Mouse (Mus musculus): ENCODE measurements around the gene Kcnk10. TPM values are rescaled to one million over a fixed set of nuclear protein-coding genes. Genes with fewer than 3 reads are reported as not detected.

Gene Kcnk10
- polyA plus RNA-seq, 1 experiment from 2014 or later = not detected

DNA sequence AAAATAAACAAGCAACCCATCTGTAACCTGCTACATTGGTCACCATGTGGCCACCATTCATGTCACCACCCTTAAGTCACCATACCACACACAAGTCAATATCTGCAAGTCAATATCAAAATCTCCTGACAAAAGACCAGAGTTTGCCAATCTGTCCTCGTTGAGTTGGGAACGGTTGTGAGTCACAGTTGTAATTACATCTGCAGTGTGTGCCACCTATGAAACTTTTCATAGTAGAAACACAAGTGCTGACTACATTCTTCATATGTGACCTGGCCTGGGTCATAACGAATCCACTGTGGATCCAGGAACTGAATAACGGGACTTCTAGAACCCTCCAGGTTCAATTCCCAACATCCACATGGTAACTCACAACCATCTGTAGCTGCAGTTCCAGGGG, 14.8 kb downstream of the Kcnk10 start:
- 85% methylated on average over 4 of the region's 4 CpGs for WGBS
- H3K27me3 ChIP-seq (ENCODE audit: control insufficient read depth, insufficient read depth, low read length) = no peaks in the 10 kb centered on the region

DNA sequence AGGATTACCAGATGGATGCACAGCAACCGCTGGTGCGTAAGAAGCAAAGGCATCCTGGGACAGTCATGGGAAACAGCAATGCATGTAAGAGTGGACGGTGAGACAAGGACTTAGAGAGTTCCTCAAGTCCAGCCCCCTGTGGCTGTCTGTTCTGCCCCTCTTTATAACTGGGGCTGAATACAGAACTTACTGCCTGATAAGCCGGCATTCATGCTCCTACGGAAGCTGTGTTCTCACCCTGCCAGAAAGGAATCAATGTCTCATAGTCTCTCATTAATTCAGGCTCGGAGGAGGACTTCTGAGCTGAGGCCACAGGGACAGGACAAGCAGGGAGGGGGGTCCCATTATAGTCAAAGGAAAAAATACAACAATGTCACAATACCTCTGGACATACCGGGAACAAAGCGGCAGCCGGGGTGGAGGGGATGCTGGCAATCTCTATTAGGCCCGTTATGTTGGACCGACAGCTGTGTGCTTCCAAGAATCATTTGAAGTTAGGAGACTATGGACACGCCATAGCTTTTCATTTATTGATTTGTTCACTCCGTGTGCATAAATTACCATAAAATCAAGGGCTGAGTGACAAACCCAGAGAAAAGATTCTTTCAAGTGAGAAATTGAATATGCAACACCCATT, 15.7 kb downstream of the Kcnk10 start:
- H3K9me3 ChIP-seq (ENCODE audit: control insufficient read depth, low read length) = no peaks in the 10 kb centered on the region
- no peaks in the 10 kb centered on the region for H3K36me3 ChIP-seq (ENCODE audit: control insufficient read depth, insufficient read depth, low read length)
- 87% methylated on average over 13 of the region's 13 CpGs for WGBS
- H3K4me3 ChIP-seq (ENCODE audit: low read depth, low read length) = no peak overlapping the region
- no peak overlapping the region for H3K4me2 ChIP-seq (ENCODE audit: low read depth, severe bottlenecking)
- H3K9ac ChIP-seq (ENCODE audit: low read length) = no peak overlapping the region
- no peaks in the 10 kb centered on the region for H3K4me1 ChIP-seq (ENCODE audit: control insufficient read depth, insufficient read depth, low read length)
- no peak overlapping the region for H3K27ac ChIP-seq (replicated peaks; ENCODE audit: low read depth, low read length)
- ATAC-seq (ENCODE audit: insufficient number of reproducible peaks, low FRiP score, low TSS enrichment, low read depth) (no peak), DNase-seq (ENCODE audit: low spot score) (no peak)
- H3K27me3 ChIP-seq (ENCODE audit: control insufficient read depth, insufficient read depth, low read length) = no peaks in the 10 kb centered on the region

More for the DNA sequence above, 14.8 kb downstream of the Kcnk10 start:
- ATAC-seq (ENCODE audit: insufficient number of reproducible peaks, low FRiP score, low TSS enrichment, low read depth) = no peak
- Histone ChIP-seq H3K4me1 (ENCODE audit: control insufficient read depth, insufficient read depth, low read length) (no peaks in the 10 kb centered on the region), H3K36me3 (ENCODE audit: control insufficient read depth, insufficient read depth, low read length) (no peaks in the 10 kb centered on the region), H3K9ac (ENCODE audit: low read length) (no peak overlapping the region), H3K4me2 (ENCODE audit: low read depth, severe bottlenecking) (no peak overlapping the region), H3K9me3 (ENCODE audit: control insufficient read depth, low read length) (no peaks in the 10 kb centered on the region), H3K4me3 (ENCODE audit: low read depth, low read length) (no peak overlapping the region), H3K27ac (replicated peaks; ENCODE audit: low read depth, low read length) (no peak overlapping the region)
- no peak for DNase-seq (ENCODE audit: low spot score)

DNA sequence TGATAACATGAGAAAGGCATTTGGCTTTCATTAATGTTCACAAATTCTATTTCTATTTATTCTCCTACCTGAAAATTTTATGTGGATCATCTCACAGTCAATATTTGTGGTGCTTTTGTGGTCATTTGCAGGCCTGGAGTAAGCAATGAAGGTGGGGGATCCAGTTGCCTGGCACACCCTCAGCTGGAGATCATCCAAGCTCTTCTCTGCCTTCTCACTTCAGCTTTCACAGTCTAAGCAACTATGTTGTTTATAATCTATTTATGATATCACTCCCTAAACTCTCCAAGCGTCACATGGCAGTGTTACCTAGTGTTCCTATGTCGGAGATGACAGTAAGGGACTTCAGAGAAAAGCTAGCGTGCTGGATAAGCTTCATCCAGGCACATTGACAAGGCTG, 18.1 kb downstream of the Kcnk10 start:
- H3K36me3 ChIP-seq (ENCODE audit: control insufficient read depth, insufficient read depth, low read length) = no peaks in the 10 kb centered on the region
- no peak for ATAC-seq (ENCODE audit: insufficient number of reproducible peaks, low FRiP score, low TSS enrichment, low read depth)
- 88% methylated on average over 3 of the region's 3 CpGs for WGBS
- H3K9ac ChIP-seq (ENCODE audit: low read length) = no peak overlapping the region
- DNase-seq (ENCODE audit: low spot score) = no peak
- no peaks in the 10 kb centered on the region for H3K9me3 ChIP-seq (ENCODE audit: control insufficient read depth, low read length)
- no peak overlapping the region for H3K4me3 ChIP-seq (ENCODE audit: low read depth, low read length)
- H3K27me3 ChIP-seq (ENCODE audit: control insufficient read depth, insufficient read depth, low read length) = no peaks in the 10 kb centered on the region
- no peak overlapping the region for H3K27ac ChIP-seq (replicated peaks; ENCODE audit: low read depth, low read length)
- no peaks in the 10 kb centered on the region for H3K4me1 ChIP-seq (ENCODE audit: control insufficient read depth, insufficient read depth, low read length)
- no peak overlapping the region for H3K4me2 ChIP-seq (ENCODE audit: low read depth, severe bottlenecking)

DNA sequence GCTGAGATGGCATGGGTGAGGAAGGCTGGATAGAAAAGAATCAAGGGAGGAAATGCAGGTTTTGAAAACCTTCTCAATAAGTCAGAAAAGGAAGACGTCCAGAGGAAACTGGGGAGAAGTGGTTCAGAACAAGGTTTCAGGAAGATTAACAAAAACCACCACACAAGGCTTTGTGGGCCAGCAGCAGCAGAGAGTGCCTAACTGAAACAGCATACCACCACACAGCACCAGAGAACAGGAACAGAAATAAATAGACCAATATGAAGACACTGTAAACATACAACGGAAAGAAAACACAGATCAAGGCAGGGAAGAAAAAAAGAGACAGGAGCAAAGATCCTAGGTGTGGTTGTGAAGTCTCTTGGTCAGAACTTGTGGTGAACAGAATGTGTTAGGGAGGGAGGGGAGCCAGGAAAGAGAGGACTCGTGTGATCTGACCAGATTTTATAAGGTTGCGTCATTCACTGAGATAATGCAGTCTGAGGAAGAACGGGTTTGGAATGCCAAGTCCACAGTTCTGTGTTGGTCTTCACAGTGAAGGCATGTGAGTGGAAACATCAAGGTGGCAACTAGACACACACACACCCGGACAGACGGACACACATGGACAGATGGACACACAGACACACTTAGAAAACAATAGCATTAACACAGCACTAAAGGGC, 21.0 kb downstream of the Kcnk10 start:
- ATAC-seq (ENCODE audit: insufficient number of reproducible peaks, low FRiP score, low TSS enrichment, low read depth) (no peak), DNase-seq (ENCODE audit: low spot score) (no peak)
- H3K27ac ChIP-seq (replicated peaks; ENCODE audit: low read depth, low read length) = no peak overlapping the region
- no peak overlapping the region for H3K4me2 ChIP-seq (ENCODE audit: low read depth, severe bottlenecking)
- no peaks in the 10 kb centered on the region for H3K9me3 ChIP-seq (ENCODE audit: control insufficient read depth, low read length)
- no peaks in the 10 kb centered on the region for H3K36me3 ChIP-seq (ENCODE audit: control insufficient read depth, insufficient read depth, low read length)
- no peak overlapping the region for H3K9ac ChIP-seq (ENCODE audit: low read length)
- 85% methylated on average over 7 of the region's 7 CpGs for WGBS
- no peak overlapping the region for H3K4me3 ChIP-seq (ENCODE audit: low read depth, low read length)
- H3K27me3 ChIP-seq (ENCODE audit: control insufficient read depth, insufficient read depth, low read length) = no peaks in the 10 kb centered on the region
- H3K4me1 ChIP-seq (ENCODE audit: control insufficient read depth, insufficient read depth, low read length) = no peaks in the 10 kb centered on the region

DNA sequence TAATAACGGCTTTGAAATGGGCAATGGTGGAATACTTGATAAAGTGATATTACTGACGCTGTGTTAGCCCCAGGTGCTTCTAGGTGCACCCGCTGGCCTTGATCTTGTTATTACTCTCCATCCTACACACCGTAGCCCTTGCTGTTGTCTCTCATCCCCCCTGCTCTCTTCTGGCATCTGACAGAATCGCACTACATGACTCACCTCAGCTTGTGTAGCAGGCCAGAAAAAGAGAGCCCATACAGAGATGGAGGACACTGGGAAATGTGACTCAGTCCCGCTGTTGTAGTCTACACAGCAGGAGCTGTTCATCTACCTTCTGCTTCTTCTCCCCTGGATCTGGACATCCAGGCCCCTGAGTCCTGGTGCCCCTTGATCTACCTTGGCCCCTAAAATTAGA, 28.1 kb downstream of the Kcnk10 start:
- Histone ChIP-seq H3K4me3 (ENCODE audit: low read depth, low read length) (no peak overlapping the region), H3K9me3 (ENCODE audit: control insufficient read depth, low read length) (no peaks in the 10 kb centered on the region), H3K9ac (ENCODE audit: low read length) (no peak overlapping the region), H3K36me3 (ENCODE audit: control insufficient read depth, insufficient read depth, low read length) (no peaks in the 10 kb centered on the region), H3K4me1 (ENCODE audit: control insufficient read depth, insufficient read depth, low read length) (no peaks in the 10 kb centered on the region), H3K27me3 (ENCODE audit: control insufficient read depth, insufficient read depth, low read length) (no peaks in the 10 kb centered on the region), H3K27ac (replicated peaks; ENCODE audit: low read depth, low read length) (no peak overlapping the region), H3K4me2 (ENCODE audit: low read depth, severe bottlenecking) (no peak overlapping the region)
- no peak for DNase-seq (ENCODE audit: low spot score)
- WGBS = 95% methylated on average over 6 of the region's 6 CpGs
- no peak for ATAC-seq (ENCODE audit: insufficient number of reproducible peaks, low FRiP score, low TSS enrichment, low read depth)

DNA sequence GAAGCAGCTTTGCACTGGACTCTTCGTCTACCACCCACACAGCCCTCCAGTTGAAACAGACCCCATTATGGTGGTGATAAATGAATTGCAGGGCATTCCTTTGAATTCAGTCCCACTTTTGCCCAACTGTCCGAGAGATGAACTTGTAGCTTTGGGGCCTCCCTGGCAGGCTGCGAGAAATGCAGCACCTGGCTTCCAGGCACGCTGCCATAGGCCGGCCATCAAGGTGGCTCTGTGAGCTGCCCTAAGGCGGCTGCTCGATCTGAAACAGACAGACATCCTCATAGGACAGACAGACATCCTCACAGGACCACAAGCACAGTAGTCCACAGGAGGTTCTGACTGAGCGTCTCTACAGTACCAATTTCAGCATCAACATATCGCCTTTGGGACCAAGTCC, 30.0 kb downstream of the Kcnk10 start:
- Histone ChIP-seq H3K36me3 (ENCODE audit: control insufficient read depth, insufficient read depth, low read length) (no peaks in the 10 kb centered on the region), H3K27ac (replicated peaks; ENCODE audit: low read depth, low read length) (no peak overlapping the region), H3K4me1 (ENCODE audit: control insufficient read depth, insufficient read depth, low read length) (no peaks in the 10 kb centered on the region), H3K4me2 (ENCODE audit: low read depth, severe bottlenecking) (no peak overlapping the region), H3K4me3 (ENCODE audit: low read depth, low read length) (no peak overlapping the region), H3K9ac (ENCODE audit: low read length) (no peak overlapping the region), H3K9me3 (ENCODE audit: control insufficient read depth, low read length) (no peaks in the 10 kb centered on the region), H3K27me3 (ENCODE audit: control insufficient read depth, insufficient read depth, low read length) (no peaks in the 10 kb centered on the region)
- WGBS = 85% methylated on average over 9 of the region's 9 CpGs
- no peak for DNase-seq (ENCODE audit: low spot score)
- ATAC-seq (ENCODE audit: insufficient number of reproducible peaks, low FRiP score, low TSS enrichment, low read depth) = no peak

DNA sequence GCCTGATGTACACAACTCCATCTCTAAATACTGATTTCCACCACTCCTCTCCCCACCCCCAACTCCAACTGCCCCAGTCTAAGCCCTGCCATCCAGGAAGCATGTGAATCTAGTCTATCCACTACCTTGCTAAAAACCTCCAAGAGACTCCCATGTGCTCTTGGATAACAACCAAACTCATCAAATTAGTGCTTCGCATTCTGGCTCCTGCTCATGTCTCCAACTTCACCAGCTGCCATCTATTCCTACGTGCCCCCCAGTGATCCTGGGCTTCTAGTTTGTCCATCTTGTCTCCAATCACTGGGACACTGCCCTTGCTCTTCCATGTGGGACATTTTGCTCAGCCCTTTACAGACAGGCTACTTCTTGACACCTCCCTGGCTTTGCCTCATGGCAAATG, 32.2 kb downstream of the Kcnk10 start:
- Histone ChIP-seq H3K4me3 (ENCODE audit: low read depth, low read length) (no peak overlapping the region), H3K4me2 (ENCODE audit: low read depth, severe bottlenecking) (no peak overlapping the region), H3K27me3 (ENCODE audit: control insufficient read depth, insufficient read depth, low read length) (no peaks in the 10 kb centered on the region), H3K4me1 (ENCODE audit: control insufficient read depth, insufficient read depth, low read length) (no peaks in the 10 kb centered on the region), H3K9me3 (ENCODE audit: control insufficient read depth, low read length) (no peaks in the 10 kb centered on the region), H3K27ac (replicated peaks; ENCODE audit: low read depth, low read length) (no peak overlapping the region), H3K9ac (ENCODE audit: low read length) (no peak overlapping the region), H3K36me3 (ENCODE audit: control insufficient read depth, insufficient read depth, low read length) (no peaks in the 10 kb centered on the region)
- ATAC-seq (ENCODE audit: insufficient number of reproducible peaks, low FRiP score, low TSS enrichment, low read depth) (no peak), DNase-seq (ENCODE audit: low spot score) (no peak)
- 88% methylated on average over 2 of the region's 2 CpGs for WGBS

DNA sequence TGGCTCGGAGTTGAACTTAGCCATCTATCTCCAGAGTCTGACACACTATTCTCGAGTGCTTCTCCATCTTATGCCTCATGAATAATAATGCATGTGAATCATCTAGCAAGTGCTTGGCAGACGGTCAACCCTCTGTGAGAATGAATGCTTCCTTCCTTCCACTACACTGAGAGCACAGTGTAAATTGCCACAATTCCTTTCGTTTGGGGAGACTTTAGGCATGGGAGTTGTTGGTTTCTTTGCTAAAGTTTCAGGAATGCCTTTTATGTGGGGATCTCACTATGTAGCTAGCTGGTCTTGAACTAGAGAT, 32.9 kb downstream of the Kcnk10 start:
- DNase-seq (ENCODE audit: low spot score) = no peak
- no peak overlapping the region for H3K9ac ChIP-seq (ENCODE audit: low read length)
- H3K4me1 ChIP-seq (ENCODE audit: control insufficient read depth, insufficient read depth, low read length) = no peaks in the 10 kb centered on the region
- no peaks in the 10 kb centered on the region for H3K36me3 ChIP-seq (ENCODE audit: control insufficient read depth, insufficient read depth, low read length)
- 86% methylated on average over 4 of the region's 4 CpGs for whole genome bisulfite sequencing
- ATAC-seq (ENCODE audit: insufficient number of reproducible peaks, low FRiP score, low TSS enrichment, low read depth) = no peak
- no peaks in the 10 kb centered on the region for H3K9me3 ChIP-seq (ENCODE audit: control insufficient read depth, low read length)
- no peak overlapping the region for H3K4me3 ChIP-seq (ENCODE audit: low read depth, low read length)
- no peak overlapping the region for H3K4me2 ChIP-seq (ENCODE audit: low read depth, severe bottlenecking)
- no peaks in the 10 kb centered on the region for H3K27me3 ChIP-seq (ENCODE audit: control insufficient read depth, insufficient read depth, low read length)
- H3K27ac ChIP-seq (replicated peaks; ENCODE audit: low read depth, low read length) = no peak overlapping the region

Measured in limb, embryonic 11.5 days (tissue).